Mouse (Mus musculus): ENCODE results near the gene Hormad1. TPM values are rescaled to one million over a fixed set of nuclear protein-coding genes. Genes with fewer than 3 reads are reported as not detected.
A peak's percentile ranks its signal among the peaks of the same experiment; 100 is the strongest.
"Not testable (repeated sequence)": the region's sequence is repeated elsewhere in the genome, so short reads cannot be mapped to it uniquely, and the experiment has no call there.

Hormad1 gene
- total RNA-seq, 2 experiments from 2014 or later = not detected

DNA sequence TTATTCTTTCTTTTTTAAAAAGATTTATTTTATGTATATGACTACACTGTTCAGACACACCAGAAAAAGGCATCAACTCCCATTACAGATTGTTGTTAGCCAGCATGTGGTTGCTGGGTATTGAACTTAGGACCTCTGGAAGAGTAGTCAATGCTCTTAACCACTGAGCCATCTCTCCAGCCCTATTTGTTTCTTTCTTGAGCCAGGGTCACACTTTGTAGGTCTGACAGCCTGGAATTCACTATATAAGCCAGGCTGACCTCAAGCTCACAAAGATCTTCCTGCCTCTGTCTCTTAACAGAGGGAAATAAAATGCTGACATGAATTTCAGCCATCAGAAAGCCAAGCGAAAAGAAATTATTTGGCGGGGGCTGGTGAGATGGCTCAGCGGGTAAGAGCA, 10.1 kb downstream of the Hormad1 start:
- H3K27ac ChIP-seq = no peak overlapping the region
- H3K4me3 ChIP-seq = no peak overlapping the region
- DNase-seq (ENCODE audit: extremely low spot score in 1 of 2, low spot score in 2 of 2) = no peak
- intact Hi-C loops (cut with DNase I) = no loop called here
- TF ChIP-seq CTCF (IDR thresholded peaks at IDR 0.05) = no peak

GRCm38 (mm10) chr3:95587754-95588603, 28.5 kb downstream of the Hormad1 start:
- H3K4me3 ChIP-seq = peak overlapping the region; percentile 94
- TF ChIP-seq CTCF (IDR thresholded peaks at IDR 0.05) = no peak
- no peak for DNase-seq (ENCODE audit: extremely low spot score in 1 of 2, low spot score in 2 of 2)
- H3K27ac ChIP-seq = peak overlapping the region; percentile 47; the same call in 1 of the 2 replicates
- intact Hi-C loops (cut with DNase I) = loop anchor here (1.0 kb wide), 1 partner anchor 71 kb away; no protein-coding TSS in a partner anchor

DNA sequence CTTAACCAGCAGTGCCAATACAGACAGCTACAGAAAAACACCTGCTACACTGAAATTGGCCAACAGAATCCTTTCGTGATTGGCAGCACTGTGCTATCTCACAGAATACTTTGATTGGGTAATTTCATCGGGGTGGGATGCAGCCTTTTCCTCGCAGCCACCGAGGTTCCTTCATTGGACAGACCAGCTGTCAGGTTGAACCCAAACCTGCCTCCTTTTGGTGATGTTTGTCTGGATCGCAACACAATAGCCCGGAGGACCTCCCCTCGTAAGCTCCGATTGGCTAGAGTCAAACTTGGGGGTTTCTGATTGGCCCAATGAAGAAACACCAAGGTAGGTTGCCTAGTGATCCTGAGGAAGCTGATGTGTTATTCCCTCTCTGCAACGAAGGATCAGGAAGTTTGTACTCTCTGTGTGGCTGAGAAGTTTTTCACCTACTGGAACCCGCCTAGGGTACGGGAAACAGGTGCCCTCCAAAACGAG, 29.2 kb downstream of the Hormad1 start, which contains the start of gene Golph3l:
TSS of gene Golph3l (plus strand) at position 331 of the 483 bp plus-strand sequence.
- intact Hi-C loops (cut with DNase I) = loop anchor here (1.0 kb wide), 1 partner anchor 71 kb away; no protein-coding TSS in a partner anchor
- peak within 1 kb of the TSS; percentile 62; the same call in 1 of the 2 replicates for H3K27ac ChIP-seq

DNA sequence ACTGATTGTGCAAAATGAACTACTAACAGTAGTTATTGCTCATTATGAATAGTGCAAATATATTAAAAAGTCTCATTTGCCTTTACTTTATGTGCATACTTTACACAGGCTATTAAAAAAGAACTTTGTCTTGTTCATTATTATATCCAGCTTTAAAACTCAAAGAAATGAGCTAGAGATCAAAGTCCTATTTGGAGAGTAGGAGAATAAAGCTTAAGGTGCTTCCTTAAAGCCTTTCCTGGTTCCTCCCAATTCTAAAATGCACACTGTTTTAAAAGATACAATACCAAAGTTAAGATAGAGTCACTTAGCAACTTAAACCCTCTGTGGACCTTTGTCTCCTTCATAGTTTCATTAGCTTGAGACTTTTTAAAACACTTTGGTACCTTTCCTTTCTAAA, 39.3 kb downstream of the Hormad1 start:
- no peak for DNase-seq (ENCODE audit: extremely low spot score in 1 of 2, low spot score in 2 of 2)
- H3K27ac ChIP-seq = no peak overlapping the region
- intact Hi-C loops (cut with DNase I) = no loop called here
- TF ChIP-seq CTCF (IDR thresholded peaks at IDR 0.05) = no peak
- H3K4me3 ChIP-seq = no peak overlapping the region

More for the DNA sequence above, 29.2 kb downstream of the Hormad1 start, which contains the start of gene Golph3l:
- DNase-seq (ENCODE audit: extremely low spot score in 1 of 2, low spot score in 2 of 2) = peak; percentile 93 to 94
- H3K4me3 ChIP-seq = peak within 1 kb of the TSS; percentile 94
- no peak; the same call in 1 of the 2 replicates for TF ChIP-seq CTCF (IDR thresholded peaks at IDR 0.05)

- no peak for DNase-seq (ENCODE audit: extremely low spot score in 1 of 2, low spot score in 2 of 2)
- no peak for TF ChIP-seq CTCF (IDR thresholded peaks at IDR 0.05)
- intact Hi-C loops (cut with DNase I) = no loop called here
Observed at GRCm38 (mm10) chr3:95601287-95601686, 41.8 kb downstream of the Hormad1 start.

DNA sequence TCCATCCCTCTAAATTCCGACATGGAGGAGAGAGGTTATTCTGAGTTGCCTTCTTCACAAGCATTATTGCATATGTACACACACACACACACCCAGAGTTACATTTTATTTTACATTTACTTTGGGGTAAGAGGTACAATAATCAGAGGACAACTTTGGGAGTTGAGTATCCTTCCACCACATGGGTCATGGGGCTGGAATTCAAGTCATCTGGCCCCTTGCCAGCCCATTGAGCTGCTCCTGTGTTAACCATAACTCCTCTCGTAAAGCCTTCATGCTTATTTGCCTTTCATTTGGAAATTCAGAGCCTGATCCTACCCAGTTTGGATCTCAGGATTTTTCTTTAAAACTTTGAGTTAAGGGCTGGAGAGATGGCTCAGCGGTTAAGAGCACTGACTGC, 46.6 kb downstream of the Hormad1 start:
- intact Hi-C loops (cut with DNase I) = no loop called here
- DNase-seq (ENCODE audit: extremely low spot score in 1 of 2, low spot score in 2 of 2) = no peak
- no peak overlapping the region for H3K4me3 ChIP-seq
- H3K27ac ChIP-seq = no peak overlapping the region
- no peak for TF ChIP-seq CTCF (IDR thresholded peaks at IDR 0.05)

More at GRCm38 (mm10) chr3:95601287-95601686, 41.8 kb downstream of the Hormad1 start:
- Histone ChIP-seq H3K27ac (no peak overlapping the region), H3K4me3 (no peak overlapping the region)

GRCm38 (mm10) chr3:95609195-95609594, 49.7 kb downstream of the Hormad1 start:
- Histone ChIP-seq H3K4me3 (no peak overlapping the region), H3K27ac (no peak overlapping the region)
- DNase-seq (ENCODE audit: extremely low spot score in 1 of 2, low spot score in 2 of 2) = no peak
- intact Hi-C loops (cut with DNase I) = no loop called here
- no peak for TF ChIP-seq CTCF (IDR thresholded peaks at IDR 0.05)

- DNase-seq (ENCODE audit: extremely low spot score in 1 of 2, low spot score in 2 of 2) = no peak
- TF ChIP-seq CTCF (IDR thresholded peaks at IDR 0.05) = no peak
- intact Hi-C loops (cut with DNase I) = no loop called here
- Histone ChIP-seq H3K27ac (no peak overlapping the region), H3K4me3 (no peak overlapping the region)
Observed at GRCm38 (mm10) chr3:95613996-95614395, 54.5 kb downstream of the Hormad1 start.

GRCm38 (mm10) chr3:95618511-95618910, 59.0 kb downstream of the Hormad1 start:
- Histone ChIP-seq H3K27ac (no peak overlapping the region), H3K4me3 (no peak overlapping the region)
- intact Hi-C loops (cut with DNase I) = no loop called here
- TF ChIP-seq CTCF (IDR thresholded peaks at IDR 0.05) = no peak
- no peak for DNase-seq (ENCODE audit: extremely low spot score in 1 of 2, low spot score in 2 of 2)

- DNase-seq (ENCODE audit: extremely low spot score in 1 of 2, low spot score in 2 of 2) = no peak
- Histone ChIP-seq H3K4me3 (no peak overlapping the region), H3K27ac (no peak overlapping the region)
- intact Hi-C loops (cut with DNase I) = no loop called here
- no peak for TF ChIP-seq CTCF (IDR thresholded peaks at IDR 0.05)
Observed at GRCm38 (mm10) chr3:95621241-95621640, 61.8 kb downstream of the Hormad1 start.

DNA sequence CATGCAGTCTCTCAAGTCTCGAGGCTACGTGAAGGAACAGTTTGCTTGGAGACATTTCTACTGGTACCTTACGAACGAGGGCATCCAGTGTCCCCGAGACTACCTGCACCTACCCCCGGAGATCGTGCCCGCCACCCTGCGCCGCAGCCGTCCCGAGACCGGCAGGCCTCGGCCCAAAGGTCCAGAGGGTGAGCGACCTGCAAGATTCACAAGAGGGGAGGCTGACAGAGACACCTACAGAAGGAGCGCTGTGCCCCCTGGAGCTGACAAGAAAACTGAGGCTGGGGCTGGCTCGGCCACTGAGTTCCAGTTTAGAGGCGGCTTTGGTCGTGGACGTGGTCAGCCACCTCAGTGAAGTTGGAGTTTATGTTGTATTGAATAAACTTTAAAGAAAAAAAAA, 62.9 kb downstream of the Hormad1 start:
- intact Hi-C loops (cut with DNase I); DNase-seq (ENCODE audit: extremely low spot score in 1 of 2, low spot score in 2 of 2); H3K4me3 ChIP-seq; H3K27ac ChIP-seq: not testable (repeated sequence)

DNA sequence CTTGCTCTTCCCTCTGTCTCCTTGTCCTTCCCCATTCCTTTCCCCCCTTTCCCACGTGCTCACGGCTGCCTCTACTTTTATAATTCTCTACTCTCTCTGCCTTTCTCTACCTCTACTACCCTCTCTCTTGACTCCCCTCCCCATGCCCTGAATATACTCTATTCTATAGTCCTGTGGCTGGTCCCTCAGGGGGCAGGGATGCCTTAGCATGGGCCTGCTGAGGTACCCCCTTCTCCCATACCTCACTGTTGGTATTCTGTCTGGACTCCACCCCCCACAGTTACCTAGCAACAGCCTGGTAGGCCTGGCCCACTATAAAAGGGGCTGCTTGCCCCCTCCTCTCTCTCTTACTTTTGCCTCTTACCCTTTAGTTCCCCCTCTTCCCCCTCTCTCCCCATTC, 64.1 kb downstream of the Hormad1 start:
- intact Hi-C loops (cut with DNase I) = no loop called here

GRCm38 (mm10) chr3:95623991-95624515, 64.6 kb downstream of the Hormad1 start:
- DNase-seq (ENCODE audit: extremely low spot score in 1 of 2, low spot score in 2 of 2); intact Hi-C loops (cut with DNase I): not testable (repeated sequence)
- H3K4me3 ChIP-seq = peak overlapping the region; percentile 62
- peak overlapping the region; percentile 97 for H3K27ac ChIP-seq

More for the DNA sequence above, 64.1 kb downstream of the Hormad1 start:
- DNase-seq (ENCODE audit: extremely low spot score in 1 of 2, low spot score in 2 of 2) = no peak
- Histone ChIP-seq H3K4me3 (no peak overlapping the region), H3K27ac (no peak overlapping the region)
- no peak for TF ChIP-seq CTCF (IDR thresholded peaks at IDR 0.05)
